Mouse (Mus musculus) duodenum, adult 2 months (tissue): ENCODE measurements around the gene Ldlrap1. TPM values are rescaled to one million over a fixed set of nuclear protein-coding genes. Genes with fewer than 3 reads are reported as not detected.

ENCODE experiments used
- polyA plus RNA-seq: library from polyadenylated mRNA; depleted of rRNA; stranded (reverse); fragments of >200 nt; gene quantifications from 2 replicates; pipeline ENCODE4 v1.2.3, GENCODE M21; 2012; ENCODE audit warnings: low replicate concordance; rRNA removed

Gene Ldlrap1
- 9.4 and 9.6 TPM in 2 replicates for polyA plus RNA-seq

GRCm38 (mm10) chr4:134767426-134768225 is at the start of gene Ldlrap1:
TSS of gene Ldlrap1 (minus strand) at chr4:134768024.

DNA sequence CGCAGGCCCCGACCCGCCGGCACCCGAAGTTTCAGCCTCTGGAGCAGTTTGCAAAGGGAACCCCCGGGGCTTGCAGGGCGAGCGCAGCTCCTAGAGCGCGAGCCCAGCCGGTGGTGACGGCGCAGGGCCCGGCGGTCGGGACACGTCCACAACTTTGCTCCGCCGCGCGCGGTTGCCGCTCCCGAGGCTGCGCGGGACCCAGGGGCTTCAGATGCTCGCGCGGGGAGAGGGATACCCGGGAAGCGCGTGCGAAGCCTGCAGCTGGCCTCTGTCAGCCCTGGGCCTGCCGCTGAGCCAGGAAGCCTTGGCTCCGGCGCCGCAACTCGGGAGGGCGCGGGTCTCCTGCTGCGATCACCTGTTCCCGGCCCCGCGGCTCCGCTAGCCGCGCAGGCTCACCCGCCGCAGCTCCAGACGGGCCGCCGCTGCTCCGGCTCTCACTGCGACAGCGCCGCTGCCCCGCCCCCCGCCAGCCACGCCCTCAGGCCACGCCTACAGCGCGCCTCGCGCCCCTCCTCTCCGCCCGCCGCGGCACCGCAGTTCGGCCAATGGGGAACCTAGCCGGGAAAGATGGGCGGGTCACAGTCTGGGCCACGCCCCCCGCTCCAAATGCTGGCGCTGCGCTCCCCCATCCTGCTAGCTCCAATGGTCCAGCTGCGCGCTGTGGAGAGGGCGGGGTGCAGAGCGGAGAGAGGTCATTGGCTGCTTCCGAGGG is 63.8 kb downstream of the Ldlrap1 start, which contains the start of gene Man1c1:
Man1c1 (minus strand) TSS at position 456 of the 712 bp plus-strand sequence.

Other genes with a start within 250 kb of the Ldlrap1 start
- 40.9 and 41.6 TPM in 2 replicates for gene Mtfr1l, start 232.6 kb downstream of the Ldlrap1 start, polyA plus RNA-seq
- 4.5 and 6.4 TPM in 2 replicates for gene Selenon, start 215.9 kb downstream of the Ldlrap1 start, polyA plus RNA-seq
- 2.8 and 4.2 TPM in 2 replicates for gene Man1c1, start 63.7 kb downstream of the Ldlrap1 start, polyA plus RNA-seq
- 4.9 and 6.9 TPM in 2 replicates for gene Maco1, start 85.3 kb upstream of the Ldlrap1 start, polyA plus RNA-seq
- 0.18 TPM in 1 of 2 replicates, not detected in the other for gene Rhd, start 96.5 kb upstream of the Ldlrap1 start, polyA plus RNA-seq
- gene Tmem50a, start 147.0 kb upstream of the Ldlrap1 start, polyA plus RNA-seq: 37.9 and 50.6 TPM in 2 replicates
- 826 and 1,557 TPM in 2 replicates for gene Rsrp1, start 155.6 kb upstream of the Ldlrap1 start, polyA plus RNA-seq
- 5.9 and 6.0 TPM in 2 replicates for gene Syf2, start 162.9 kb upstream of the Ldlrap1 start, polyA plus RNA-seq